Mouse (Mus musculus) limb, embryonic 15.5 days (tissue): ENCODE results near the gene Tefm. TPM values are rescaled to one million over a fixed set of nuclear protein-coding genes. Genes with fewer than 3 reads are reported as not detected.
A peak's percentile ranks its signal among the peaks of the same experiment; 100 is the strongest.
"Not testable (repeated sequence)": the region's sequence is repeated elsewhere in the genome, so short reads cannot be mapped to it uniquely, and the experiment has no call there.

Experiments used
- ATAC-seq: fragments of 200-750 bp; cut with Nextera tagmentation; 2 replicates; pipeline ENCODE4 v1.8.0; 2017; ENCODE audit warnings: low read depth, moderate TSS enrichment; ENCODE audit not compliant: insufficient number of reproducible peaks, low FRiP score, low TSS enrichment
- H3K27ac ChIP-seq: fragments of 300-500 bp; sonication (generic); 2 replicates; pipeline ENCODE4 v1.5.1; 2015; ENCODE audit warnings: moderate library complexity, mild to moderate bottlenecking, inconsistent platforms
- H3K27me3 ChIP-seq: fragments of 300-500 bp; sonication (generic); 2 replicates; pipeline ENCODE4 v1.6.1; 2015; ENCODE audit warnings: inconsistent platforms
- H3K36me3 ChIP-seq: fragments of 300-500 bp; sonication (generic); 2 replicates; pipeline ENCODE4 v1.6.1; 2015; ENCODE audit warnings: inconsistent platforms
- H3K4me1 ChIP-seq: fragments of 300-500 bp; sonication (generic); 2 replicates; pipeline ENCODE4 v1.6.1; 2015; ENCODE audit warnings: inconsistent platforms
- H3K4me2 ChIP-seq: fragments of 300-500 bp; sonication (generic); 2 replicates; pipeline ENCODE4 v1.6.1; 2015; ENCODE audit warnings: mild to moderate bottlenecking, inconsistent platforms
- H3K4me3 ChIP-seq: fragments of 300-500 bp; sonication (generic); 2 replicates; pipeline ENCODE4 v1.5.1; 2015; ENCODE audit warnings: mild to moderate bottlenecking, inconsistent platforms
- H3K9ac ChIP-seq: fragments of 300-500 bp; sonication (generic); 2 replicates; pipeline ENCODE4 v1.6.1; 2015; ENCODE audit warnings: inconsistent platforms
- H3K9me3 ChIP-seq: fragments of 300-500 bp; sonication (generic); 2 replicates; pipeline ENCODE4 v1.6.1; 2016; ENCODE audit warnings: inconsistent platforms
- WGBS: fragments of 180-500 bp; shearing (Covaris S2); methylation state at CpG from one replicate; pipeline ENCODE4 v1.1.7; 2015; 5-methylcytosine and 5-hydroxymethylcytosine counted together
- polyA plus RNA-seq: library from polyadenylated mRNA; unstranded; fragments of >200 nt; fragmentation: Nextera tagmentation; extraction: Ambion mirVana; gene quantifications from 2 replicates; pipeline ENCODE4 v1.2.1, GENCODE M21; 2015

The Tefm gene
- polyA plus RNA-seq, result 27.1 and 28.3 TPM in 2 replicates

DNA sequence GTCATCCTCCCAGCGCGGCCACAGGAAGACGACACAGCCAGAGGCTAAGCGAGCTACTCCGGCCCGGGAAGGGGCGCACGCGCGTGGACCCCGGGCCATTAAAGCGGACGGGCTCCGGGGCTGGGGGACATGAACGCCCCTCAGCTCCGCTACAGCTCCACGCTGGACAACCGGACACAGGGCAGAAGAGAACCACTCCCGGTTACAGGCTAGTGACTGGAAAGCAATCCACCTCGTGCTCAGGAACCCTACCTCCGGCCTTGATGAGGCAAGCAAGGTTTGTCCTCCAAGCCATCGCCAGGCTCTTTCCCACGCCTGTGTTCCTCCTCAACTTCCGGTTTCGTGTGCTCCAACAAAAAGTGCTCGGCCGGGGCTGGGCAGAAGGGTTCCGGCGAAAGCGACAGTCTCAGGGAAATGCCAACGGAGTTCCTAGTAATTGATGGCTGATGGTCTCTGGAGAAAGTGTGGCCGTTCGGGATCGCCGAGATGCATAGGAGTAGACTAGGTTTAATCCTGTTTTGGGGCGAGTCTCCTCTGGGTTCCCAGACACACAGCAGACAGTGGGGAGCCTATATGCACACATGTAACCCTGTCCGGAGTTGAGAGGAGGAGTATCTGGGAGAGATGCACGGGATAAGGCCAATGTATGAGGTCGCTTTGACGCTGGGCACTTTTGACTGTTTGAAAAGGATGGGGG lies at the start of gene Tefm:
Gene Tefm (minus strand): TSS at position 351 of the 697 bp plus-strand sequence.
- H3K9ac ChIP-seq, result peak within 1 kb of the TSS; percentile 83
- H3K27ac ChIP-seq, result peak within 1 kb of the TSS; percentile 91
- H3K9me3 ChIP-seq, result no peaks in the 10 kb centered on the region
- H3K36me3 ChIP-seq, result peaks cover 26% of the 10 kb centered on the region
- peak; percentile 84 for ATAC-seq
- H3K27me3 ChIP-seq, result no peaks in the 10 kb centered on the region
- H3K4me3 ChIP-seq, result peak within 1 kb of the TSS; percentile 74
- under 1% methylated on average over 40 of the region's 40 CpGs for WGBS
- peaks cover 12% of the 10 kb centered on the region for H3K4me1 ChIP-seq
- H3K4me2 ChIP-seq, result peak within 1 kb of the TSS; percentile 57

DNA sequence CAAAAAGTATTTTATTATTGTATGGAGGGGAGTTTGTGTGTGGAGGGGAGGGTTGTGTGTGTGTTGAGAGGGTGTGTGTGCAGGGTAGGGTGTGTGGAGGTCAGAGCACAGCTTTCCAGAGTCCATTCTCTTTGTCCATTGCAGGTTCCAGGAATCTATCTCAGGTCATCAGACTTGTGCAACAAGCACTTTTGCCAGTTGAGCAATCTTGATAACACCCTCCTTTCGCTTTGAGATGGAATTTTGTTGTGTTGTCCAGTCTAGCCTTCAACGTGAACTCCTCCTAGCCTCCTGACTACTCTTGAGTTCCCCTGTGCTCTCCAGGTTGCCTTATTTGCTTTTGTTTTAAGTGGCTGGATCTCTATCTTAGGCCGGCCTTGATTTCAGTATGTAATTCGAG lies 48.3 kb upstream of the Tefm start:
- no peak for ATAC-seq
- no peak overlapping the region for H3K9ac ChIP-seq
- H3K27me3 ChIP-seq, result no peaks in the 10 kb centered on the region
- H3K4me3 ChIP-seq, result no peak overlapping the region
- no peaks in the 10 kb centered on the region for H3K4me1 ChIP-seq
- H3K27ac ChIP-seq, result no peak overlapping the region
- H3K36me3 ChIP-seq, result peaks cover 23% of the 10 kb centered on the region
- WGBS, result 65% methylated on average over 4 of the region's 4 CpGs
- no peak overlapping the region for H3K4me2 ChIP-seq
- no peaks in the 10 kb centered on the region for H3K9me3 ChIP-seq

DNA sequence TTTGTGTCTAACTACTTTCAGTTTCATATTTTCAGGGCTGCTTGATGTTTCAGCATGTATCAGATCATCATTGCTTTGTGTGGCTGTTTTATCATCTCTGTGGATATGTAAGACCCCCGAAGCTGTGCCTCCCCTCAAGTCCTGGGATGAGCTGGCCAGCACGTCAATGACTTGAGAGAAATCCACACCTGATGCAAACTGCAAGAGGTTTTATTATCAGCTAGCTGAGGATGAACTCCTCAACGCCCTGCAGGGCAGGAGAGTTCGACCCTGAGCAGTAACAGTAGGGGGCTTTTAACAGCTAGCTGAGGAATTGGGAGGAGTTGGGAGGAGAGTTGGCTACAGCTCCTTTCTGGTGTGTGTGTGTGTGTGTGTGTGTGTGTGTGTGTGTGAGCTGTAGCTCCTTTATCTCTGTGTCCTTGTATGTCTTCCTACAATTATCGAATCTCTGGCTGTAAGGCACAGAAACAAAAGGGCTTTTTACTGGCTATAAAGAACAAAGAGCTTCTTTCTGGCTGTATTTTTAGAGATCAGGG lies 43.5 kb upstream of the Tefm start:
- H3K27me3 ChIP-seq, H3K27ac ChIP-seq, H3K4me2 ChIP-seq, H3K9me3 ChIP-seq, H3K4me1 ChIP-seq, ATAC-seq, H3K36me3 ChIP-seq, H3K9ac ChIP-seq, H3K4me3 ChIP-seq: not testable (repeated sequence)
- WGBS, result 61% methylated on average over 5 of the region's 5 CpGs

DNA sequence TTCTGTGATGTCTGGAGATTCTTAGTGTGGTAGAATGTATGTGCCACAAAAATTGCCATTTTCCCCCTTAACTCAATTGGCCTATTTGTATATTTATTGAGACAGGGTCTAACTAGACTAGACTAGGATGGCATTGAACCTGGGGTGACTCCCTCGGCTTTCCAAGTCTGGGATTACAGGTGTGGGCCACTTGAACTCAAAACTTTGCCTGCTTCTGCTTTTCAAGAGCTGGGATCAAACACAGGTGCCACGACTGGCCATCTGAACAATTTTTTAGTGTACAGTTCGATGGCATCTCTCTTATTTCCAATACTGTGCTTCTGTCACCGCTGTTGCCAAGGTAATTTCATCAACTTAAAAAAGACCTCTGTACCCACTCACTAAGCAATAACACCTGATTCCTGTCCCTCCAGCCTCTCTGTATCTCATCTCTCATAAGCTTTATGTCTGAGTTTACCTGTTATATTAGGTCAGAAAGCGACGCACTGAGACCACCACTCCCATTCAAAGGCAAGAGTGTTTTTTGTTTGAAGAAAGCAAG lies 42.6 kb upstream of the Tefm start:
- no peaks in the 10 kb centered on the region for H3K36me3 ChIP-seq
- H3K4me3 ChIP-seq, result peak overlapping the region; percentile 80
- 0 out of 2 replicates have a peak, but pooled peaks cover 4% of the 10 kb centered on the region for H3K4me1 ChIP-seq
- H3K9me3 ChIP-seq, result no peaks in the 10 kb centered on the region
- no peak for ATAC-seq
- peak overlapping the region; percentile 91; the same call in 1 of the 2 replicates for H3K27ac ChIP-seq
- peak overlapping the region; percentile 75 for H3K4me2 ChIP-seq
- H3K27me3 ChIP-seq, result no peaks in the 10 kb centered on the region
- peak overlapping the region; percentile 69; the same call in 1 of the 2 replicates for H3K9ac ChIP-seq
- WGBS, result 83% methylated on average over 6 of the region's 6 CpGs

DNA sequence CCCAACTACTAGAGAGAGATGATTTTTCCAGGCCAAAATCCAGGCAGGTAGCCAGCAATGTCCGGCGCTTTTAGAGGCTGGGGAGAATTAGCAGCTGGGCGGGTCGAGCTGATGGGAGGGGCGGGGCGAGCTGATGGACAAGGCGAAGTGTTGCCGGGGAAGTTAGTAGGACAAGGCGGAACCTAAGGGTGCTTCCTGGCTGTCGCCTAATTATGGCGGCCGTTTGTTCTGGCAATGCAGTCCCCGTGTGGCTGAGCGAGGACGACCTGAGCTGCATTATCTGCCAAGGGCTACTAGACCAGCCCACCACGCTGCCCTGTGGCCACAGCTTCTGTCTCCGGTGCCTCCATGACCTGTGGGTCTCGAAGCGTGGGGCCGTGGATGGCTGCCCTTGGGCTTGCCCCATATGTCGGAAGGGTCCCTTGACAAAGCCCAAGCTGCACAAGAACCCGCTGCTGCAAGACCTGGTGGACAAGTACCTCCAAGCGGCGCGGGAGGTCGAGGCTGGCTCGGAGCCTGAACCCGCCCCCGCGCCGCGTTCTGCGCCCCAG lies 41.8 kb upstream of the Tefm start, which contains the start of gene Rnf135:
Gene Rnf135 (plus strand): TSS at position 147 of the 551 bp plus-strand sequence.
- H3K27ac ChIP-seq, result peak within 1 kb of the TSS; percentile 91
- peak; percentile 89 for ATAC-seq
- H3K4me2 ChIP-seq, result peak within 1 kb of the TSS; percentile 75
- 0 out of 2 replicates have a peak, but pooled peaks cover 4% of the 10 kb centered on the region for H3K4me1 ChIP-seq
- H3K4me3 ChIP-seq, result peak within 1 kb of the TSS; percentile 80
- H3K9ac ChIP-seq, result peak within 1 kb of the TSS; percentile 69
- no peaks in the 10 kb centered on the region for H3K27me3 ChIP-seq
- WGBS, result 0% methylated on average over 33 of the region's 33 CpGs
- H3K36me3 ChIP-seq, result no peaks in the 10 kb centered on the region
- H3K9me3 ChIP-seq, result no peaks in the 10 kb centered on the region

DNA sequence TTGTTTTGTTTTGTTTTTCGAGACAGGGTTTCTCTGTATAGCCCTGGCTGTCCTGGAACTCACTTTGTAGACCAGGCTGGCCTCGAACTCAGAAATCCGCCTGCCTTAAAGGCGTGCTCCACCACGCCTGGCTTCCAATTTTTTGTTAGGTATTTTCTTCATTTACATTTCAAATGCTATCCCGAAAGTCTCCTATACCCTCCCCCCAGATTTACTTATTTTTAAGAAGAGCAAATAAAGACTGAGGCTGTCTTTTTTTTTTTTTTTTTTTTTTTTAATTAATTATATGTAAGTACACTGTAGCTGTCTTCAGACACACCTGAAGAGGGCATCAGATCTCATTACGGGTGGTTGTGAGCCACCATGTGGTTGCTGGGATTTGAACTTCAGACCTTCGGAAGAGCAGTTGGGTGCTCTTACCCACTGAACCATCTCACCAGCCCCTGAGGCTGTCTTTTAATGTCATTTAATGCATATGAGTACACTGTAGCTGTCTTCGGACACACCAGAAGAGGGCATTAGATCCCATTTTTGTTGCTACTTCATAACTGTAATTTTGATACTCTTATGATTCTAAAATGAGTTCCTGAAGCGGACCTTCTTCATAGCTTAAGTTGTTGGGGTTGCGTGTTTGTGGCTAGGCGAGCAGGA lies 41.2 kb upstream of the Tefm start:
- H3K9ac ChIP-seq, H3K9me3 ChIP-seq, H3K27me3 ChIP-seq, H3K4me1 ChIP-seq, H3K36me3 ChIP-seq: not testable (repeated sequence)
- Histone ChIP-seq H3K4me3 (peak overlapping the region; percentile 80), H3K27ac (peak overlapping the region; percentile 91), H3K4me2 (peak overlapping the region; percentile 75)
- peak; percentile 40; the same call in 1 of the 2 replicates for ATAC-seq
- WGBS, result 42% methylated on average over 12 of the region's 12 CpGs

DNA sequence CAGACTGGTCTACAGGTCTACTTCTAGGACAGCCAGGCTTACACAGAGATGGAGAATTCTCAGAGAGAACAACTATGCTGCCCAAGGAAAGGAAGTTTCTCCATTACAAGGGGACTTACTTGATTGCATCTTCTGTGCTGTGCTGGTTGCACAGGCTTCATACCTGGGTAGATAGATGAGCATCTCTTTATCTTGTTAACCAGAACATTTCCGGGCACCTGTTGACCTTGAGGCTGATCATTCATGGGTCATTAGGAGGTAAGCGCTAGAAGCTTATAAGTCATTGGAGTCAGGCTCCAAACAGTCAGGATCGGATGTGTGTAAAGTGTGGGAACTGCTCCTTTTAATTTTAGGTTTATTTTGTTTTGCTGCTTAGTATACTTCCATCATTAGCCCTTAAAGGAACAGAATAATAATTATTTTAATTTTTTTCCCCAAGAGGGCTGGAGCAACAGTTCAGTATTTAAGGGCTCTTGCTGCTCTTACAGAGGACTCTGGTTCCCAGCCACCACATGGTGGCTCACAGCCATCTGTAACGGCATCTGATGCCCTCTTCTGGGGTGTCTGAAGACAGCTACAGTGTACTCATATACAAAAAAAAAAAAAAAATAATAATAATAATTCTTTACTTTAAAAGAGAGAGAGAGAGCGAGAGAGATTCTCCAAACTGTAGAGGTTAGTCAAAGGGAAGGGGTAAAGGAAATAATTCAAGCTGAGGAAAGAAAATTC lies 39.2 kb upstream of the Tefm start:
- Histone ChIP-seq H3K4me1 (0 out of 2 replicates have a peak, but pooled peaks cover 4% of the 10 kb centered on the region), H3K9ac (no peak overlapping the region), H3K4me2 (no peak overlapping the region), H3K27ac (no peak overlapping the region), H3K27me3 (no peaks in the 10 kb centered on the region), H3K4me3 (no peak overlapping the region), H3K9me3 (no peaks in the 10 kb centered on the region), H3K36me3 (no peaks in the 10 kb centered on the region)
- ATAC-seq, result no peak
- WGBS, result 65% methylated on average over 5 of the region's 5 CpGs

DNA sequence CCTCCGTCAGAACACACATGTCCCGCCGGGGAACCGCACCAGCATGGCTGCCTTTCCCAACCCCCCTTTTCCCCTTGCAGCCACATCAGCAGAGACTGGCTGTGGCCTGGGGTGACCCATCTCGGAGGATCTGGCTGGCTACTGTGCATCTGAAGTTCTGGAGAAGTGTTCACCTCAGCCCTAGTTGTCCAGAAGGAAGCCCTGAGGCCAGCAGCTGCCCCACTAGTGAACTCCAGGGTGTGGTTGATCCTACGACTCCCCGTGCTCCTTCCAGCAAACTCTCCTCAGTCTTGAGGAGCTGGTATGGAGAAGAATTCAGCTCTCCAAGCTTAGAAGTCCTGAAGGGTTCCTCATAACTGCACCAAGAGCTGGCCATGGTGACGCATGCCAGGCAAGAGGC lies 36.3 kb upstream of the Tefm start:
- Histone ChIP-seq H3K4me1 (no peaks in the 10 kb centered on the region), H3K36me3 (no peaks in the 10 kb centered on the region), H3K27ac (no peak overlapping the region), H3K27me3 (no peaks in the 10 kb centered on the region), H3K9ac (no peak overlapping the region), H3K4me3 (no peak overlapping the region), H3K9me3 (no peaks in the 10 kb centered on the region), H3K4me2 (no peak overlapping the region)
- no peak for ATAC-seq
- 76% methylated on average over 8 of the region's 8 CpGs for WGBS

DNA sequence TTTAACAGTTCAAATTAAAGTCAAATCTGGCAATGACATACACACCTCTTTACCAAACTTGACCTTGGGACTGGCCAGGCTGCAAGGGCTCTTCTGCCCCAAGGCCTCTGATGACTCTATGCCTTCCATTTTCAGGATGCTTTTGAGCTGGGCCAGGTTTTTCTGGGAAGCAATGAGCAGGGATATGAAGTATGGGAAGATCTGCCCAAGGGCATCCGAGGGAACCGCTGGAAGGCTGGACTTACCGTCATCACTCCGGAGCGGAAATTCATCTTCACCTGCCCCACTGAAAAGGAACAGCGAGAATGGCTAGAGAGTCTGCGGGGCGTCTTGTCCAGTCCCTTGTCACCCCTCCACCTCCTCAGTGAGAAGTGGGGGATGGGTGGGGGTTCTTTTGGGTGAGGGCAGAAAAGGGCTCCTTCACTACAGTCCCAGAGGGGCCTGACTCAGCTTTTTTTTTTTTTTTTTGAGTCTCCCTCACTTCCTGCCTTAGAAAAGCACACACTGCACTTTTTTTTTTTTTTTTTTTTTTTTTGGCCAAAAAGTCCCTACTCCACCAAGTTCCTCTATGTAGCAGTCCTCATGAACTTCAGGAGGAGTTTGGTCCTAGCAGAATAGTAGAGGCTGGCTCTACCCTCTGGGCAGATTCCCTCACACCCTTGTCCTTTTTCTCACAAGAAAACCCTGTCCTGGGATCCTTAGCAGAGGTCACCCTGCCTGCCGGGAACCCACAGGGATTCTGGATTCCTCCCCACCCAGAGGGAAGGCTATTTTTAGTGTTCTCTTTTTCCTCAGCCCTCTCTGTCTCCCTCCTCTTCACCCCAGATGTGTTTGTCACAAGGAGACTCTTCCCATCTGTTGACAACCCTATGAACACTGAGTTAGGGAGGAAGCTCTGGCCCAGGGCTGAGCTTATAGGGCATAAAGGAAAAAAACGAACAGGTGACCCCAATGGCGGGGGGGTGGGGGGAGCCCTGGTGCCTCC lies 35.2 kb upstream of the Tefm start:
- Histone ChIP-seq H3K36me3 (no peaks in the 10 kb centered on the region), H3K9ac (no peak overlapping the region), H3K27ac (no peak overlapping the region), H3K4me2 (no peak overlapping the region), H3K4me1 (no peaks in the 10 kb centered on the region), H3K9me3 (no peaks in the 10 kb centered on the region), H3K27me3 (no peaks in the 10 kb centered on the region), H3K4me3 (no peak overlapping the region)
- no peak for ATAC-seq
- WGBS, result 73% methylated on average over 11 of the region's 11 CpGs

DNA sequence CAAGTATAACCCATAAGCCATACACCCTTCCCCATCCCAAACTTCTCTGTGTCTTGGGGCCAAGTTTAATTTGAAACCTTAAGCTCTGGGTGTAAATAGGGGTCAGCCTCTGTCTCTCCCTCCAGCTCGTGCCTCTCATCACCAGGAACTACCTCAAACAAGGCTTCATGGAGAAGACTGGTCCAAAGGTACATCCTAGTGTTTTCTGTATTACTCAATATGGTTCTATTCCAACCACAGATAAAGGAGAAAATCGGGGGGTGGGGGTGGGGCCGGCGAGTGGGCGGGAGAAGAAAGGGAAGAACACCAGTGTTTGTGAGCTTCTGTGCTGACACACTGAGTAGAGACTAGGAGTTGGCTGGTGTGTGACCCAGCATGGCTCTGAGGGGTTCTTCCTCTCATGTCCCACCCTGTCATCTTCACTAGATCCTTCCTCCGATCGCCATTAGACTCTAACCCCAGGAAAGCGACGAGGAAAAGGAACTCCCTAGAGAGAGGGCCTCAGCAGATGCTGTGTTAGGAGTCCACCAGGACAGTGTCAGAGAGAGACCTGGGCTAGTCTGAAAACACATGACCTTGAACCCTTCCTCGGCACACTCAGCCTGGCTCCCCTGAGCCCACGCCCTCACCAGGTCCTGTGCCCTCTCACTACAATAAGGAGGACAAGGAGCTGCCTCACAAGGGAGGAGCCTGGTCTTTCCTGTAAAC lies 32.1 kb upstream of the Tefm start:
- ATAC-seq, result no peak
- no peak overlapping the region for H3K9ac ChIP-seq
- H3K27me3 ChIP-seq, result no peaks in the 10 kb centered on the region

More for the DNA sequence above, 32.1 kb upstream of the Tefm start:
- no peaks in the 10 kb centered on the region for H3K36me3 ChIP-seq
- WGBS, result 72% methylated on average over 11 of the region's 11 CpGs
- H3K4me2 ChIP-seq, result no peak overlapping the region
- H3K4me3 ChIP-seq, result no peak overlapping the region
- H3K4me1 ChIP-seq, result no peaks in the 10 kb centered on the region
- no peaks in the 10 kb centered on the region for H3K9me3 ChIP-seq
- H3K27ac ChIP-seq, result no peak overlapping the region
